Mouse (Mus musculus) midbrain, postnatal 0 days (tissue): ENCODE measurements at regions not wholly inside any gene's neighbourhood (a gene's known extent, or its start where the extent isn't known, plus 50 kb on each side); places are given as distances from the start of the nearest gene placed in this dataset.

ENCODE experiments used
- ATAC-seq: fragments of 200-750 bp; cut with Nextera tagmentation; 2 replicates; pipeline ENCODE4 v1.8.0; 2017; ENCODE audit warnings: moderate number of reproducible peaks, mild to moderate bottlenecking, moderate TSS enrichment, moderate library complexity; ENCODE audit not compliant: low FRiP score
- DNase-seq: peaks from one replicate; pipeline ENCODE4 v3.0.0-alpha.2; 2015; ENCODE audit warnings: low spot score
- H3K27ac ChIP-seq: fragments of 300-500 bp; sonication (generic); 2 replicates; pipeline ENCODE4 v1.5.1; 2014; ENCODE audit warnings: low read depth, mild to moderate bottlenecking, low read length, mixed read lengths
- H3K27me3 ChIP-seq: fragments of 300-500 bp; sonication (generic); 2 replicates; pipeline ENCODE4 v1.6.1; 2014; ENCODE audit warnings: low read length, control low read depth, mixed read lengths; ENCODE audit not compliant: insufficient read depth
- H3K36me3 ChIP-seq: fragments of 300-500 bp; sonication (generic); 2 replicates; pipeline ENCODE4 v1.6.1; 2014; ENCODE audit warnings: low read length, control low read depth, mixed read lengths; ENCODE audit not compliant: insufficient read depth
- H3K4me1 ChIP-seq: fragments of 300-500 bp; sonication (generic); 2 replicates; pipeline ENCODE4 v1.6.1; 2014; ENCODE audit warnings: mild to moderate bottlenecking, control low read depth, antibody characterized with exemption, low read length, mixed read lengths; ENCODE audit not compliant: insufficient read depth
- H3K4me2 ChIP-seq: fragments of 300-500 bp; sonication (generic); 2 replicates; pipeline ENCODE4 v1.6.1; 2014; ENCODE audit warnings: low read depth, mild to moderate bottlenecking, low read length, mixed read lengths; ENCODE audit not compliant: poor library complexity, severe bottlenecking
- H3K4me3 ChIP-seq: fragments of 300-500 bp; sonication (generic); 2 replicates; pipeline ENCODE4 v1.5.1; 2014; ENCODE audit warnings: low read depth, mild to moderate bottlenecking, low read length, moderate library complexity
- H3K9ac ChIP-seq: fragments of 300-500 bp; sonication (generic); replicated peaks from 2 replicates; pipeline ENCODE4 v1.6.1; 2014; ENCODE audit warnings: mild to moderate bottlenecking, low read length, moderate library complexity, mixed read lengths; ENCODE audit not compliant: poor library complexity, severe bottlenecking
- H3K9me3 ChIP-seq: fragments of 300-500 bp; sonication (generic); 2 replicates; pipeline ENCODE4 v1.6.1; 2016; ENCODE audit warnings: low read length, control low read depth
- CTCF ChIP-seq: IDR thresholded peaks from 2 replicates; pipeline ENCODE4 v1.5.1; 2016; ENCODE audit warnings: antibody characterized with exemption, mild to moderate bottlenecking
- WGBS: fragments of 180-500 bp; shearing (Covaris S2); extraction: QIAGEN DNeasy Blood & Tissue Kit; methylation state at CpG from one replicate; pipeline ENCODE4 v1.1.7; 2014; 5-methylcytosine and 5-hydroxymethylcytosine counted together

GRCm38 (mm10) chr2:128449294-128449693 lies 141.7 kb upstream of the Spdye4c start:
- H3K4me3 ChIP-seq: no peak overlapping the region
- H3K27ac ChIP-seq: no peak overlapping the region
- H3K9me3 ChIP-seq: no peaks in the 10 kb centered on the region
- H3K36me3 ChIP-seq: no peaks in the 10 kb centered on the region
- no peak for TF ChIP-seq CTCF
- H3K9ac ChIP-seq: no peak overlapping the region
- no peak for ATAC-seq
- 68% methylated on average over 3 of the region's 3 CpGs for WGBS
- no peak for DNase-seq
- H3K27me3 ChIP-seq: no peaks in the 10 kb centered on the region
- H3K4me2 ChIP-seq: no peak overlapping the region
- H3K4me1 ChIP-seq: no peaks in the 10 kb centered on the region

GRCm38 (mm10) chr2:128450045-128450444 lies 141.0 kb upstream of the Spdye4c start:
- no peak for DNase-seq
- no peak overlapping the region for H3K9ac ChIP-seq
- no peak for ATAC-seq
- no peak overlapping the region for H3K27ac ChIP-seq
- no peaks in the 10 kb centered on the region for H3K27me3 ChIP-seq
- H3K4me1 ChIP-seq: no peaks in the 10 kb centered on the region
- no peaks in the 10 kb centered on the region for H3K9me3 ChIP-seq
- no peak overlapping the region for H3K4me3 ChIP-seq
- 86% methylated on average over 4 of the region's 4 CpGs for WGBS
- no peak for TF ChIP-seq CTCF
- H3K36me3 ChIP-seq: no peaks in the 10 kb centered on the region
- no peak overlapping the region for H3K4me2 ChIP-seq

- ATAC-seq: no peak
- TF ChIP-seq CTCF: no peak
- Histone ChIP-seq H3K4me3 (no peak overlapping the region), H3K36me3 (no peaks in the 10 kb centered on the region), H3K4me1 (no peaks in the 10 kb centered on the region), H3K4me2 (no peak overlapping the region), H3K27ac (no peak overlapping the region), H3K27me3 (no peaks in the 10 kb centered on the region), H3K9me3 (no peaks in the 10 kb centered on the region), H3K9ac (no peak overlapping the region)
- DNase-seq: no peak
- whole genome bisulfite sequencing: 81% methylated on average over 5 of the region's 5 CpGs
These were observed 139.3 kb upstream of the Spdye4c start for GRCm38 (mm10) chr2:128451554-128452239.

- 96% methylated on average over 1 of the region's 1 CpGs for WGBS
- no peak for ATAC-seq
These were observed 138.4 kb upstream of the Spdye4c start for GRCm38 (mm10) chr2:128452582-128452981.

GRCm38 (mm10) chr2:128454509-128454908 lies 136.5 kb upstream of the Spdye4c start:
- no peak for DNase-seq
- WGBS: 73% methylated on average over 13 of the region's 13 CpGs
- no peak overlapping the region for H3K4me3 ChIP-seq
- H3K27ac ChIP-seq: no peak overlapping the region
- no peak overlapping the region for H3K4me2 ChIP-seq
- H3K36me3 ChIP-seq: no peaks in the 10 kb centered on the region
- H3K27me3 ChIP-seq: no peaks in the 10 kb centered on the region
- no peak overlapping the region for H3K9ac ChIP-seq
- H3K9me3 ChIP-seq: no peaks in the 10 kb centered on the region
- no peaks in the 10 kb centered on the region for H3K4me1 ChIP-seq
- no peak for TF ChIP-seq CTCF
- no peak for ATAC-seq

More at GRCm38 (mm10) chr2:128452582-128452981, 138.4 kb upstream of the Spdye4c start:
- Histone ChIP-seq H3K9me3 (no peaks in the 10 kb centered on the region), H3K4me3 (no peak overlapping the region), H3K27ac (no peak overlapping the region), H3K4me2 (no peak overlapping the region), H3K36me3 (no peaks in the 10 kb centered on the region), H3K27me3 (no peaks in the 10 kb centered on the region), H3K4me1 (no peaks in the 10 kb centered on the region), H3K9ac (no peak overlapping the region)
- TF ChIP-seq CTCF: no peak
- no peak for DNase-seq

GRCm38 (mm10) chr2:128457591-128458209 lies 133.3 kb upstream of the Spdye4c start:
- DNase-seq (no peak), ATAC-seq (no peak)
- no peaks in the 10 kb centered on the region for H3K36me3 ChIP-seq
- no peak overlapping the region for H3K27ac ChIP-seq
- H3K9me3 ChIP-seq: no peaks in the 10 kb centered on the region
- H3K4me3 ChIP-seq: no peak overlapping the region
- WGBS: 77% methylated on average over 6 of the region's 6 CpGs
- H3K4me2 ChIP-seq: no peak overlapping the region
- H3K4me1 ChIP-seq: no peaks in the 10 kb centered on the region
- H3K27me3 ChIP-seq: no peaks in the 10 kb centered on the region
- TF ChIP-seq CTCF: no peak
- no peak overlapping the region for H3K9ac ChIP-seq
